Mouse (Mus musculus) intestine, embryonic 14.5 days (tissue): ENCODE measurements around the gene Gm5269. TPM values are rescaled to one million over a fixed set of nuclear protein-coding genes. Genes with fewer than 3 reads are reported as not detected.

Experiments
- ATAC-seq: fragments of 200-750 bp; cut with Nextera tagmentation; replicated peaks from 2 replicates; pipeline ENCODE4 v1.8.0; 2017; ENCODE audit warnings: low read depth, moderate number of reproducible peaks, moderate TSS enrichment, moderate library complexity; ENCODE audit not compliant: low FRiP score, low TSS enrichment
- DNase-seq: peaks from one replicate; pipeline ENCODE4 v3.0.0-alpha.2; 2018; ENCODE audit warnings: low spot score
- H3K27ac ChIP-seq: fragments of 300-500 bp; sonication (generic); 2 replicates; pipeline ENCODE4 v1.5.1; 2014; ENCODE audit warnings: low read depth, mild to moderate bottlenecking, control low read depth
- H3K27me3 ChIP-seq: fragments of 300-500 bp; sonication (generic); replicated peaks from 2 replicates; pipeline ENCODE4 v1.6.1; 2014; ENCODE audit warnings: low read length, control low read depth; ENCODE audit not compliant: control insufficient read depth, insufficient read depth
- H3K36me3 ChIP-seq: fragments of 300-500 bp; sonication (generic); 2 replicates; pipeline ENCODE4 v1.6.1; 2014; ENCODE audit warnings: low read length, control low read depth; ENCODE audit not compliant: control insufficient read depth, insufficient read depth
- H3K4me1 ChIP-seq: fragments of 300-500 bp; sonication (generic); replicated peaks from 2 replicates; pipeline ENCODE4 v1.6.1; 2014; ENCODE audit warnings: low read length, control low read depth, mixed read lengths; ENCODE audit not compliant: control insufficient read depth, insufficient read depth
- H3K4me2 ChIP-seq: fragments of 300-500 bp; sonication (generic); 2 replicates; pipeline ENCODE4 v1.6.1; 2014; ENCODE audit warnings: low read length
- H3K4me3 ChIP-seq: fragments of 300-500 bp; sonication (generic); 2 replicates; pipeline ENCODE4 v1.5.1; 2014; ENCODE audit warnings: low read depth, low read length, control low read depth, mixed read lengths
- H3K9ac ChIP-seq: fragments of 300-500 bp; sonication (generic); 2 replicates; pipeline ENCODE4 v1.6.1; 2014; ENCODE audit warnings: mild to moderate bottlenecking, low read length
- H3K9me3 ChIP-seq: fragments of 300-500 bp; sonication (generic); 2 replicates; pipeline ENCODE4 v1.6.1; 2016; ENCODE audit warnings: low read length, control low read depth; ENCODE audit not compliant: control insufficient read depth
- WGBS: fragments of 180-500 bp; shearing (Covaris S2); extraction: QIAGEN DNeasy Blood & Tissue Kit; methylation state at CpG from one replicate; pipeline ENCODE4 v1.1.7; 2014; 5-methylcytosine and 5-hydroxymethylcytosine counted together
- polyA plus RNA-seq: library from polyadenylated mRNA; unstranded; fragments of >200 nt; fragmentation: Nextera tagmentation; extraction: Ambion mirVana; gene quantifications from 2 replicates; pipeline ENCODE4 v1.2.1, GENCODE M21; 2014

Gm5269 gene
- polyA plus RNA-seq, 1 experiment from 2014 or later = not detected

DNA sequence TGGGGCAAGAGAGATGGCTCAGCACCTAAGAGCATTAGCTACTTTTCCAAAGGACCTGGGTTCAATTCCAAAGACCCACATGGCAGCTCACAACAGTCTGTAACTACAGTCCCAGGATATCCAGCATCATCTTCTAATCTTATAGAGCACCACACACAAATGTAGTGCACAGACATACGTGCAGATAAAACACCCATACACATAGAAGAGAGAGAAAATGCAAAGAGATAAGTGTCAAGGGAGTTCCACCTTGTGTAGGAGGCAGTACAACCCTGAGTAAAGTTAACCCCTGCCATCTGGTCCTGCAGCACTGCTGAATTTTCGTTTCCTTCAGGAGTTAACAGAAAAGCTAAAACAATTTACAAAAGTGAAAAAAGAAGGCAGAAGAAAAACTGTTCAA lies 14.4 kb downstream of the Gm5269 start:
- no peak overlapping the region for H3K9ac ChIP-seq
- H3K27ac ChIP-seq = no peak overlapping the region
- no peak overlapping the region for H3K4me2 ChIP-seq
- H3K4me1 ChIP-seq = no peaks in the 10 kb centered on the region
- WGBS = 60% methylated on average over 2 of the region's 2 CpGs
- DNase-seq (no peak), ATAC-seq (no peak)
- H3K4me3 ChIP-seq = no peak overlapping the region
- no peaks in the 10 kb centered on the region for H3K27me3 ChIP-seq
- no peaks in the 10 kb centered on the region for H3K9me3 ChIP-seq
- no peaks in the 10 kb centered on the region for H3K36me3 ChIP-seq

DNA sequence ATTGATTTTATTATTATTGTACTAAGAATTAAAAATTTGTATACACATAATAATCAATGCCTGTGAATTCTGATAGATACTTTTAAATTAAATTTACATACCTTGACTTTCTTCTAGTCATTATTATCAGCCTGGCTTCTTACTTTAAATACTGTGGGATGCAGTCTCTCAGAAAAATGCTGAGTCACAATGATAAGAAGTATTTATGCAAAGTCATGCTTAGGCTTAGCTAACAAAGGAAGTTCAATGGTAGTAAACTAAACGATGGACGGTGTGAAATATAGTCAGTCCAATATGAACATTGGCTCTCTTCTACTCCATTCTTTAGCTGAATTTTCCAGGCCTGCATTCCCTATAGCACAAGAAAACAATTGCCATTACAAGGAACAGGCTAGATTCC lies 16.8 kb downstream of the Gm5269 start:
- no peak for ATAC-seq
- Histone ChIP-seq H3K36me3 (no peaks in the 10 kb centered on the region), H3K27me3 (no peaks in the 10 kb centered on the region)

GRCm38 (mm10) chr1:45868479-45869137 lies 21.5 kb downstream of the Gm5269 start:
- ATAC-seq (no peak), DNase-seq (no peak)
- no peak overlapping the region for H3K9ac ChIP-seq
- H3K27me3 ChIP-seq = no peaks in the 10 kb centered on the region
- 55% methylated on average over 3 of the region's 3 CpGs for WGBS
- H3K4me3 ChIP-seq = no peak overlapping the region
- H3K9me3 ChIP-seq = no peaks in the 10 kb centered on the region
- peaks cover 41% of the 10 kb centered on the region for H3K4me1 ChIP-seq
- H3K4me2 ChIP-seq = no peak overlapping the region
- peak overlapping the region; percentile 76 for H3K27ac ChIP-seq
- H3K36me3 ChIP-seq = no peaks in the 10 kb centered on the region

More for the DNA sequence above, 16.8 kb downstream of the Gm5269 start:
- H3K4me3 ChIP-seq = no peak overlapping the region
- no peaks in the 10 kb centered on the region for H3K9me3 ChIP-seq
- H3K4me2 ChIP-seq = no peak overlapping the region
- H3K27ac ChIP-seq = no peak overlapping the region
- peaks cover 6% of the 10 kb centered on the region for H3K4me1 ChIP-seq
- WGBS = 78% methylated on average over 2 of the region's 2 CpGs
- no peak overlapping the region for H3K9ac ChIP-seq
- no peak for DNase-seq

- no peak for DNase-seq
Observed at GRCm38 (mm10) chr1:45868050-45868449, 22.0 kb downstream of the Gm5269 start.

DNA sequence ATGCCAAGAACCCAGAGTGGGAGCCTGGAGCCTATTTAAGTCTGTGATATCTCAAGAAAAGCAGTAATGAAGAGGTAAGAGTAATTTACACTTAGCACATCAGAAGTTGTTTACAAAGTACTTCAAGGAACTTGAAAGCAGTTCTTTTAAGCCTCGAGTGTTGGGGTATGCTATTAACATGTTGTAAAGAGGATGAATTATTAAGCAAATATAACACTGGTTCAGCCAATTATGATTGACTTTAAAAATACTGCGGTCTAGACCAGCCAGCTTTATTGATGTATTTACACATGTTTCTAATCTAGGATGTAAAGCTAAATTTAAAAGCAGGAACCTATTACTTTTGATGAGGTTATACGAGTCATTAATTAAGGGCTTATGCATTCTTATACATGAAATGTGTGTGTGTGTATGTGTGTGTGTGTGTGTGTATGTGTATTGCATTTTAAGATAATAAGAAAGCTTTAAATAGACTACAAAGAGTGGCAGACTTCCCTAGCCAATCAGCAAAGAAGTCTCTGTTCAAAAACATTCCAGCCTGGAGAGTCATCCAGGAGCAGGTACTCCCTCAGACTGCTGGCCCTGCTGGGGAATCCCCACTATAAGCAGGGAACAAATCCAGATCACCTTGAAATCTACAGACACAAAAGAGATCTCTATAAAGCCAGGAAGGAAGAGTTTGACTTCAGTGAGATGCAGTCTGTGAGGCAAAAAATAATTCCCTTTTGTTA lies 23.6 kb downstream of the Gm5269 start:
- DNase-seq = no peak
- Histone ChIP-seq H3K36me3 (no peaks in the 10 kb centered on the region), H3K4me2 (no peak overlapping the region), H3K27ac (peak overlapping the region; percentile 76; the same call in 1 of the 2 replicates), H3K4me3 (no peak overlapping the region), H3K4me1 (peaks cover 41% of the 10 kb centered on the region), H3K27me3 (no peaks in the 10 kb centered on the region), H3K9ac (no peak overlapping the region), H3K9me3 (no peaks in the 10 kb centered on the region)
- 34% methylated on average over 3 of the region's 3 CpGs for WGBS
- ATAC-seq = no peak

More at GRCm38 (mm10) chr1:45868050-45868449, 22.0 kb downstream of the Gm5269 start:
- no peaks in the 10 kb centered on the region for H3K9me3 ChIP-seq
- H3K4me3 ChIP-seq = no peak overlapping the region
- WGBS = 28% methylated on average over 1 of the region's 1 CpGs
- no peaks in the 10 kb centered on the region for H3K36me3 ChIP-seq
- H3K4me2 ChIP-seq = no peak overlapping the region
- H3K9ac ChIP-seq = no peak overlapping the region
- peaks cover 41% of the 10 kb centered on the region for H3K4me1 ChIP-seq
- 0 out of 2 replicates have a peak, but pooled peaks have one; percentile 4 for ATAC-seq
- H3K27me3 ChIP-seq = no peaks in the 10 kb centered on the region
- peak overlapping the region; percentile 76 for H3K27ac ChIP-seq

- Histone ChIP-seq H3K36me3 (no peaks in the 10 kb centered on the region), H3K4me1 (peaks cover 41% of the 10 kb centered on the region), H3K4me2 (no peak overlapping the region), H3K9ac (no peak overlapping the region), H3K4me3 (no peak overlapping the region), H3K9me3 (no peaks in the 10 kb centered on the region), H3K27ac (0 out of 2 replicates have a peak overlapping the region, but pooled peaks have one; percentile 65), H3K27me3 (no peaks in the 10 kb centered on the region)
- 49% methylated on average over 5 of the region's 5 CpGs for WGBS
- ATAC-seq = no peak
- DNase-seq = no peak
Observed at GRCm38 (mm10) chr1:45865727-45866126, 24.3 kb downstream of the Gm5269 start.

- Histone ChIP-seq H3K4me3 (no peak overlapping the region), H3K9ac (no peak overlapping the region), H3K27ac (peak overlapping the region; percentile 65; the same call in 1 of the 2 replicates), H3K27me3 (no peaks in the 10 kb centered on the region), H3K36me3 (no peaks in the 10 kb centered on the region), H3K4me2 (no peak overlapping the region), H3K4me1 (peaks cover 42% of the 10 kb centered on the region), H3K9me3 (no peaks in the 10 kb centered on the region)
- 9% methylated on average over 1 of the region's 1 CpGs for WGBS
- ATAC-seq (no peak), DNase-seq (no peak)
Observed at GRCm38 (mm10) chr1:45865316-45865715, 24.8 kb downstream of the Gm5269 start.

- peak overlapping the region; percentile 60 for H3K27ac ChIP-seq
- peak; percentile 44; the same call in 1 of the 2 replicates for ATAC-seq
- no peaks in the 10 kb centered on the region for H3K36me3 ChIP-seq
- no peak overlapping the region for H3K9ac ChIP-seq
- no peak overlapping the region for H3K4me2 ChIP-seq
- H3K4me1 ChIP-seq = peaks cover 50% of the 10 kb centered on the region
- WGBS = 35% methylated on average over 4 of the region's 4 CpGs
- no peaks in the 10 kb centered on the region for H3K9me3 ChIP-seq
- no peaks in the 10 kb centered on the region for H3K27me3 ChIP-seq
- H3K4me3 ChIP-seq = no peak overlapping the region
- DNase-seq = no peak
Observed at GRCm38 (mm10) chr1:45864564-45865014, 25.5 kb downstream of the Gm5269 start.
